Mouse (Mus musculus) lung, adult 2 months (tissue): Measurements from ENCODE around the gene Wnt5b.

Experiments used
- CTCF ChIP-seq: fragments of 200-500 bp; IDR thresholded peaks from 2 replicates; pipeline ENCODE4 v1.5.1; 2011; ENCODE audit warnings: mild to moderate bottlenecking, low read length, control low read depth; ENCODE audit not compliant: insufficient read depth
- POLR2A ChIP-seq: fragments of 200-500 bp; IDR thresholded peaks from 2 replicates; pipeline ENCODE4 v1.6.1; 2011; ENCODE audit warnings: low read depth, mild to moderate bottlenecking, control low read depth, low read length, borderline replicate concordance; ENCODE audit errors: extremely low read depth

DNA sequence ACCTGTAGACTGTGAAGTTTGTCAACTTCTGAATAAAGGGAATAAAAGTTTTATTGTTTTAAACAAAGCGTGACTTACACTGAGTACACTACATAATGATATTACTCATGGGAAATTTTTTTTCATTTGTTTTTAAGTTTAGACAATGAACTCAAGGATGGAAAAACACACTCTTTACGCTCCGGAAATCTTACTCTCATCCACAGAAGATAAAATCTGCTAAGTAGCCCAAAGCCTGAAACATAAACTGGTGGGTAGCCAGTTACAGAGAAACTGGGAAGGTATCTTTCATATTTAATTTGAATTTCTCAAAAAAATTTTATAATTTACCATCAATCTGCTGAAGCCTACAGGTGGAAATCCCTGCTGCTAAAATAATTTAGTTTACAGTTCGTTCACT, 157.7 kb downstream of the Wnt5b start:
- TF ChIP-seq CTCF: no peak
- no peak for TF ChIP-seq POLR2A
